Mouse (Mus musculus) lung, postnatal 0 days (tissue): ENCODE measurements around the gene Sspn.

Experiments used
- CTCF ChIP-seq: IDR thresholded peaks from 2 replicates; pipeline ENCODE4 v1.5.1; 2016; ENCODE audit warnings: antibody characterized with exemption, mild to moderate bottlenecking
- EP300 ChIP-seq: IDR thresholded peaks from 2 replicates; pipeline ENCODE4 v1.6.1; 2016; ENCODE audit warnings: antibody characterized with exemption, mild to moderate bottlenecking, control low read depth

GRCm38 (mm10) chr6:145894669-145895342, 36.6 kb upstream of the Sspn start:
- TF ChIP-seq CTCF (no peak), EP300 (no peak)
